Mouse (Mus musculus): Measurements from ENCODE around the gene Slc25a24. TPM values are rescaled to one million over a fixed set of nuclear protein-coding genes. Genes with fewer than 3 reads are reported as not detected.
A peak's percentile ranks its signal among the peaks of the same experiment; 100 is the strongest.

Slc25a24 gene
- polyA plus RNA-seq, 1 experiment from 2014 or later, result 48.5 TPM

GRCm38 (mm10) chr3:109132966-109133365 is 10.0 kb downstream of the Slc25a24 start:
- H3K27ac ChIP-seq, result no peak overlapping the region
- H3K36me3 ChIP-seq, result peaks cover 43% of the 10 kb centered on the region
- 87% methylated on average over 4 of the region's 4 CpGs for WGBS
- no peaks in the 10 kb centered on the region for H3K9me3 ChIP-seq
- H3K27me3 ChIP-seq, result no peaks in the 10 kb centered on the region
- no peak for ATAC-seq (ENCODE audit: insufficient number of reproducible peaks, low FRiP score, low TSS enrichment, low read depth)
- H3K4me2 ChIP-seq, result no peak overlapping the region
- no peak overlapping the region for H3K9ac ChIP-seq
- H3K4me3 ChIP-seq, result no peak overlapping the region
- H3K4me1 ChIP-seq, result no peaks in the 10 kb centered on the region

- Histone ChIP-seq H3K9me3 (no peaks in the 10 kb centered on the region), H3K27me3 (no peaks in the 10 kb centered on the region), H3K27ac (no peak overlapping the region), H3K9ac (no peak overlapping the region), H3K4me1 (no peaks in the 10 kb centered on the region), H3K36me3 (peaks cover 40% of the 10 kb centered on the region), H3K4me3 (no peak overlapping the region), H3K4me2 (no peak overlapping the region)
- WGBS, result 95% methylated on average over 15 of the region's 15 CpGs
- ATAC-seq (ENCODE audit: insufficient number of reproducible peaks, low FRiP score, low TSS enrichment, low read depth), result no peak
Observed at GRCm38 (mm10) chr3:109134036-109134435, 11.1 kb downstream of the Slc25a24 start.

- ATAC-seq (ENCODE audit: insufficient number of reproducible peaks, low FRiP score, low TSS enrichment, low read depth), result no peak
- Histone ChIP-seq H3K4me1 (no peaks in the 10 kb centered on the region), H3K9me3 (no peaks in the 10 kb centered on the region), H3K27me3 (no peaks in the 10 kb centered on the region), H3K36me3 (peaks cover 40% of the 10 kb centered on the region), H3K9ac (no peak overlapping the region), H3K4me3 (no peak overlapping the region), H3K27ac (no peak overlapping the region), H3K4me2 (no peak overlapping the region)
- WGBS, result 87% methylated on average over 1 of the region's 1 CpGs
Observed at GRCm38 (mm10) chr3:109135352-109135751, 12.4 kb downstream of the Slc25a24 start.

GRCm38 (mm10) chr3:109152561-109152960 is 29.6 kb downstream of the Slc25a24 start:
- no peak overlapping the region for H3K27ac ChIP-seq
- H3K4me1 ChIP-seq, result peaks cover 12% of the 10 kb centered on the region
- H3K4me3 ChIP-seq, result no peak overlapping the region
- H3K27me3 ChIP-seq, result no peaks in the 10 kb centered on the region
- H3K4me2 ChIP-seq, result no peak overlapping the region
- H3K9me3 ChIP-seq, result no peaks in the 10 kb centered on the region
- ATAC-seq (ENCODE audit: insufficient number of reproducible peaks, low FRiP score, low TSS enrichment, low read depth), result no peak
- H3K36me3 ChIP-seq, result peaks cover 6% of the 10 kb centered on the region; the same call in 1 of the 2 replicates
- 88% methylated on average over 4 of the region's 4 CpGs for WGBS
- no peak overlapping the region for H3K9ac ChIP-seq

- Histone ChIP-seq H3K9me3 (no peaks in the 10 kb centered on the region), H3K36me3 (peaks cover 9% of the 10 kb centered on the region; the same call in 1 of the 2 replicates), H3K27me3 (no peaks in the 10 kb centered on the region), H3K4me2 (no peak overlapping the region), H3K27ac (no peak overlapping the region), H3K9ac (no peak overlapping the region), H3K4me1 (peaks cover 13% of the 10 kb centered on the region), H3K4me3 (no peak overlapping the region)
- no peak for ATAC-seq (ENCODE audit: insufficient number of reproducible peaks, low FRiP score, low TSS enrichment, low read depth)
- 96% methylated on average over 6 of the region's 6 CpGs for WGBS
Observed at GRCm38 (mm10) chr3:109153410-109153809, 30.5 kb downstream of the Slc25a24 start.

- 36% methylated on average over 4 of the region's 4 CpGs for WGBS
- H3K4me2 ChIP-seq, result no peak overlapping the region
- peaks cover 13% of the 10 kb centered on the region for H3K4me1 ChIP-seq
- no peak for ATAC-seq (ENCODE audit: insufficient number of reproducible peaks, low FRiP score, low TSS enrichment, low read depth)
- H3K27ac ChIP-seq, result no peak overlapping the region
- H3K4me3 ChIP-seq, result no peak overlapping the region
- H3K36me3 ChIP-seq, result peaks cover 23% of the 10 kb centered on the region
- H3K9me3 ChIP-seq, result no peaks in the 10 kb centered on the region
- no peaks in the 10 kb centered on the region for H3K27me3 ChIP-seq
- H3K9ac ChIP-seq, result no peak overlapping the region
Observed at GRCm38 (mm10) chr3:109155926-109156669, 33.1 kb downstream of the Slc25a24 start.

- Histone ChIP-seq H3K36me3 (peaks cover 33% of the 10 kb centered on the region), H3K9ac (no peak overlapping the region), H3K27ac (peak overlapping the region; percentile 11; the same call in 1 of the 2 replicates), H3K27me3 (no peaks in the 10 kb centered on the region), H3K9me3 (no peaks in the 10 kb centered on the region), H3K4me3 (no peak overlapping the region), H3K4me2 (no peak overlapping the region), H3K4me1 (peaks cover 13% of the 10 kb centered on the region)
- ATAC-seq (ENCODE audit: insufficient number of reproducible peaks, low FRiP score, low TSS enrichment, low read depth), result peak; percentile 78; the same call in 1 of the 2 replicates
- 12% methylated on average over 3 of the region's 3 CpGs for WGBS
Observed at GRCm38 (mm10) chr3:109157481-109157880, 34.5 kb downstream of the Slc25a24 start.

GRCm38 (mm10) chr3:109164088-109164487 is 41.1 kb downstream of the Slc25a24 start:
- Histone ChIP-seq H3K4me1 (no peaks in the 10 kb centered on the region), H3K27ac (no peak overlapping the region), H3K4me3 (no peak overlapping the region), H3K9ac (no peak overlapping the region), H3K4me2 (no peak overlapping the region), H3K27me3 (no peaks in the 10 kb centered on the region), H3K9me3 (no peaks in the 10 kb centered on the region), H3K36me3 (peaks cover 74% of the 10 kb centered on the region)
- 80% methylated on average over 2 of the region's 2 CpGs for WGBS
- no peak for ATAC-seq (ENCODE audit: insufficient number of reproducible peaks, low FRiP score, low TSS enrichment, low read depth)

GRCm38 (mm10) chr3:109164644-109165043 is 41.7 kb downstream of the Slc25a24 start:
- 84% methylated on average over 1 of the region's 1 CpGs for WGBS
- no peaks in the 10 kb centered on the region for H3K9me3 ChIP-seq
- H3K4me3 ChIP-seq, result no peak overlapping the region
- no peaks in the 10 kb centered on the region for H3K27me3 ChIP-seq
- peaks cover 69% of the 10 kb centered on the region for H3K36me3 ChIP-seq
- no peak for ATAC-seq (ENCODE audit: insufficient number of reproducible peaks, low FRiP score, low TSS enrichment, low read depth)
- H3K9ac ChIP-seq, result no peak overlapping the region
- H3K4me1 ChIP-seq, result no peaks in the 10 kb centered on the region
- no peak overlapping the region for H3K4me2 ChIP-seq
- no peak overlapping the region for H3K27ac ChIP-seq

- Histone ChIP-seq H3K4me2 (no peak overlapping the region), H3K4me3 (no peak overlapping the region), H3K36me3 (peaks cover 62% of the 10 kb centered on the region), H3K9ac (no peak overlapping the region), H3K4me1 (no peaks in the 10 kb centered on the region), H3K9me3 (no peaks in the 10 kb centered on the region), H3K27ac (no peak overlapping the region), H3K27me3 (no peaks in the 10 kb centered on the region)
- 85% methylated on average over 8 of the region's 8 CpGs for WGBS
- ATAC-seq (ENCODE audit: insufficient number of reproducible peaks, low FRiP score, low TSS enrichment, low read depth), result no peak
Observed at GRCm38 (mm10) chr3:109165214-109165829, 42.4 kb downstream of the Slc25a24 start.

- no peak overlapping the region for H3K9ac ChIP-seq
- H3K9me3 ChIP-seq, result no peaks in the 10 kb centered on the region
- peaks cover 34% of the 10 kb centered on the region; the same call in 1 of the 2 replicates for H3K36me3 ChIP-seq
- no peak overlapping the region for H3K4me3 ChIP-seq
- no peaks in the 10 kb centered on the region for H3K4me1 ChIP-seq
- no peak for ATAC-seq (ENCODE audit: insufficient number of reproducible peaks, low FRiP score, low TSS enrichment, low read depth)
- WGBS, result 95% methylated on average over 2 of the region's 2 CpGs
- no peaks in the 10 kb centered on the region for H3K27me3 ChIP-seq
- no peak overlapping the region for H3K27ac ChIP-seq
- H3K4me2 ChIP-seq, result no peak overlapping the region
Observed at GRCm38 (mm10) chr3:109169121-109169520, 46.2 kb downstream of the Slc25a24 start.

GRCm38 (mm10) chr3:109171070-109171778 is 48.3 kb downstream of the Slc25a24 start:
- WGBS, result 23% methylated on average over 15 of the region's 15 CpGs
- H3K27ac ChIP-seq, result no peak overlapping the region
- no peak overlapping the region for H3K4me3 ChIP-seq
- no peaks in the 10 kb centered on the region for H3K9me3 ChIP-seq
- no peaks in the 10 kb centered on the region for H3K4me1 ChIP-seq
- no peak overlapping the region for H3K4me2 ChIP-seq
- no peak overlapping the region for H3K9ac ChIP-seq
- no peaks in the 10 kb centered on the region for H3K27me3 ChIP-seq
- H3K36me3 ChIP-seq, result peaks cover 14% of the 10 kb centered on the region; the same call in 1 of the 2 replicates
- ATAC-seq (ENCODE audit: insufficient number of reproducible peaks, low FRiP score, low TSS enrichment, low read depth), result peak; percentile 52

Measured in limb, embryonic 15.5 days (tissue).